Mouse (Mus musculus): Measurements from ENCODE around the gene Ptprcap. TPM values are rescaled to one million over a fixed set of nuclear protein-coding genes. Genes with fewer than 3 reads are reported as not detected.
A peak's percentile ranks its signal among the peaks of the same experiment; 100 is the strongest.

Ptprcap gene
- total RNA-seq, 2 experiments from 2014 or later, result 1.6 to 2.2 TPM

DNA sequence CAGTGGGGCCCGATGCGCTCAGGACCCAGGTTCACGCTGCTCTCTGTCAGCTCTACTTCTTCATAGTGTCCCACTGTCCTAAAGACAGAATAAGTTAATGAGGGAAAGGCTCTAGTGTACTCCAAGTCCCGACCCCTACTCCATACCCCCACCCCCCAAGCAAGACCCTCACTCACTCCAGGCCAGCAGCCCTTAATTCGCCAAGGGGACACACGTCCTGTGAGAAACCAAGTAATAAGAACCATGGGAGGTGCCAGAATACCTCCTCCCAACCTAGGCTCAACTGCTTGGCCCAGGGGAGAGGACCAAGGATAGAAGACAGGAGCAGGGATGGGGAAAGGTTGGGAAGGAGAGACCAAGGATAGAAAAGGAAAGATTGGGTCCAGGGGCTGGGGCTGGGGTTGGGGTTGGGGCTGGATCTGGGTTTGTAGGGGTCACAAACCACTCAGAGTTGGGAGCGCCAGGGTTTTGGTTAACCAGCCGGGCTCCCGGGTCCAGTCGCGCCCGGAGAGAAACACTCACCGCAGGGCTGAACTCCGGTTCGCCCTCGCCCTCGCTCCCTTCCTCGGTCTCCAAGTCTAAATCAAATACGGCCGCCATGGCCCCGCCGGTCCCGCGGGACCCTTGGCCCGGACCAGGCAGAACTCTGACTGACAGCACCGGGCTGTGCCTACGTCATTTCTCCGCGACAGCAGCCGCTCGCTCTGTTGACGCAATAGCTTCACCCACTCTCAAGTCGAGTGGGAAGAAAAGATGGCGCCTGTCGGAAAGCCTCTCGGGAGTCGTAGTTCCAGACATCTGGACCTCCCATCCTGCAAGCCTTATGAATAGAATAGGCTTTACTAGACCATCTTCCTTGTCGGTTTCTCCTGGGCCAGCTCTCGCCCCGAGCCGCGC lies 9.5 kb downstream of the Ptprcap start, which contains the start of gene Rps6kb2:
Gene Rps6kb2 (minus strand): TSS at position 709 of the 897 bp plus-strand sequence.
- intact Hi-C loops (cut with DNase I), result loop anchor here (2.0 kb wide), 1 partner anchor 36 kb away; no protein-coding TSS in a partner anchor
- DNase-seq, result peak; percentile 98

DNA sequence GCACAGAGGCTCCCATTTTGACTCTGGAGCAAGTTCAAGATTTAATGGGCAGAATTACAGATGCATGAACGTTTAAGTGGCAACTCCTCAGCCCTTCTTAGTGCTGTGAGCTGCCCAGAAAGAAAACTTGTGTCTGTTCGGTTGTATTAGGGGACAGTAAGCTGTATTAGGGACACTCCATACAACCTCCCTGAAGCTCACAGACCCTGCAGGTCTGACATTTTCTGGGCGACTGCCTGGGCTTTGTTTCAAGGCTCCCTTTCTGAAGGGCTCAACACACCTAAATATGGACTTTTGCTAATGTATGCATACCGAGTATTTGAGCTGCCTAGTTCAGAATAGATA lies 10.1 kb downstream of the Ptprcap start:
- no peak for DNase-seq
- intact Hi-C loops (cut with DNase I), result loop anchor here (2.0 kb wide), 1 partner anchor 37 kb away; no protein-coding TSS in a partner anchor

DNA sequence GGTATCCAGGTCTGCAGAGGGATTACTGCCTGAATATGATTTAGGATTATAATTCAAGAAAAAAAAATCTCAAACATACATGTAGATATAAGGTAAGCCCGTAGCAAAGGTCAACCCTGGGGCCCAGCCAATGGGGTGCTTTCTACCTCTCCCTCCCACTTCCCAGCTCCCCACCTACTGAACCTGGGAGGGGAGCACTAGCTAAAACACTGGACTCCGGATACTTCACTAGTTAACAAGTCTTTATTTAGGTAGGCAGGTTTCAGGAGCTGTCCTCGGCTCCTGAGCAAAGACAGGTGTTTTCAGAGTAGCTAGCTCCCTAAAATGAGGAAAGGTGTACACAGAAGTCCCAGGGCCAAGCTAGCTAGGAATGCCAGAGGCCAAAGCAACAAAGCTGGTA lies 10.7 kb downstream of the Ptprcap start:
- intact Hi-C loops (cut with DNase I), result no loop called here
- no peak for DNase-seq

DNA sequence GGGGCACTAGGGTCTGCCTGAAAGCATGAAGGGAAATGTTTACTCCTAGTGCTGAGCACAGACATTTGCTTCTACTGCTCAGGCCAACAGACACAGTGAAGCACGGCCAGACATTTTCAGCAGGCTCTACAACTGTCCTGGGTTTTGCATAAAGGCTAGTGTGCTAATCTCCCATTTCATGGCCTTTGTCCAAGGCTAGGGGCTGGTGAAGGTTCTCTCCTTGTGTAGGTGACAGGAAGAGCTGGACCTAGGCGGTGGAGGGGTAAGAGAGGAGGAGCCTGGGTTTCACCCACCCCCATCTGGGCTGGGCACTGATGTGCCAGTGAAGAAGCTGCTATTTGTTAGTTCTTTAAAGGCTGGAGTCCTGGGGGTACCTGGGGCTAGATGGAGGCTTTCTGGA lies 11.3 kb downstream of the Ptprcap start:
- no peak for DNase-seq
- intact Hi-C loops (cut with DNase I), result no loop called here

DNA sequence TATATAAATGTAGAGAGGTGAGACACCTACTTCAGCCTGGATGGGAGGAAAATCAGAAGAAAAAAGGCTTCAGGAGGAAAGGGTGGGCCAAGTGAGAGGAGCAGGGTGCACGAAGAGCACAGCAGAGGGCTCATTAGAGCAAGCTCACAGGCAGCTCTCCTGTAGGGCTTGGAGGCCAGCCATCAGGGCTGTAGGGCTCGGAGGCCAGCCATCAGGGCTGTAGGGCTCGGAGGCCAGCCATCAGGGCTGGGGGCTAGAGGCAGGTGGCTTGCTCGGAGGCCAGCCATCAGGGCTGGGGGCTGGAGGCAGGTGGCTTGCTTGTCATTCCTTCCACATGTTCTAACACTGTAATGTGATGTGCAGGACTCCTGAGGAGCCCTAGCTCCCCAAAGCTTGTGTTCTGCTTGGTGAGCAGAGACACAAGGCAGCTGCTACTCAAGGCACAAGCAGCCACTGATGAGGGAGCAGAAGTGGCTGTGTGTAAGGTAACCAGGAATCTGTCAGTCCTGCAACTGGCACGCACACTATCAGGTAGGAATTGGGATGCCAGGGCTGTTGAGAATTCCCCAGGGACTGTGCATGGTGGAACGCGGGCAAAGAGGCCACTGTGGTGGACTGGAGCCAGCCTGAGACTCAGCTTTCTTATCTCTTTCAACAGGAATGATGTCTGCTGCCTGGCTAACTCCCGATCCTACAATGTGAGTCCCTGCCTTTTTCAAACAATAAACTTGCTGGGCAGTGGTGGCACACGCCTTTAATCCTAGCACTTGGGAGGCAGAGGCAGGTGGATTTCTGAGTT lies 13.5 kb downstream of the Ptprcap start:
- intact Hi-C loops (cut with DNase I), result no loop called here
- peak; percentile 69 to 72 for DNase-seq

DNA sequence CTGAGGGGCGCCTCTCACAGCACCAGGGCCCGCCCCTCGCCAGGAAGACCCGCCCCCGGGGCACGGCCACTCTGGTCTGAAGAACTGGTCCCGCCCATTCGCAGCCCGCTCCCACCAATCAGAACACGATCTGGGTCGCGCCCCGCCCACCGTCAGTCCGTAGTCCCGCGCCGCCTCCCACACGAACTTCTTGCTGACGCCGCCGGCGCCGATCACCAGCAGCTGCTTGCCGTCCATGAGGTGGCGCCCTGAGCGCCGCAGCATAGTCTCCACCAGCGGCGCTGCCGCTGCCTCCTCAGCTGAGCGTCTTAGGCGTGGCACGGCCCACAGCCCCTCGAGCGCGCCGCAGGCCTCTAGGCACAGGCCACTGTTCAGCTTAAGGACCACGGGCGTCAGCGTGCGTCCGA lies 16.0 kb downstream of the Ptprcap start:
- DNase-seq, result peak; percentile 100
- intact Hi-C loops (cut with DNase I), result no loop called here

DNA sequence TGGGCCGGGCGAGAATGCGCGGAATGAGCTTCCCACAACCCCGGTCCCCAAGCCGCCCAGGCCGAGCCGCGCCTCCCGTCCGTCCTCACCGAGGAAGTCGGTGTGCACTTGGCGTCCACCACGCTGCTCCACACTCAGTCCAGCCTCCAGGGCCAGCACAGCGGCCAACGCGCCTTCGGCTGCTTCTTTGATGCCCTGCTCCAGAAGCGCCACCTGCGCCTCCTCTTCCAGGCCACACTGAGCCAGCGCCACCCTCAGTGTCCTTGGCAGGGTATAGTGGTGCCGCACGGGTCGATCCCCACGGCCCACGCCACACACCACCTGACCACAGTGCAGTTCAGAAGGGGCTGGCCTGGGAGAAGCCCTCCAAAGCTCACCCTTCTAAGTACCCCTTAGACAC lies 16.4 kb downstream of the Ptprcap start:
- intact Hi-C loops (cut with DNase I), result loop anchor here (1.0 kb wide), 1 partner anchor 22 kb away; the partner anchor contains the start of gene Ppp1ca
- no peak for DNase-seq

DNA sequence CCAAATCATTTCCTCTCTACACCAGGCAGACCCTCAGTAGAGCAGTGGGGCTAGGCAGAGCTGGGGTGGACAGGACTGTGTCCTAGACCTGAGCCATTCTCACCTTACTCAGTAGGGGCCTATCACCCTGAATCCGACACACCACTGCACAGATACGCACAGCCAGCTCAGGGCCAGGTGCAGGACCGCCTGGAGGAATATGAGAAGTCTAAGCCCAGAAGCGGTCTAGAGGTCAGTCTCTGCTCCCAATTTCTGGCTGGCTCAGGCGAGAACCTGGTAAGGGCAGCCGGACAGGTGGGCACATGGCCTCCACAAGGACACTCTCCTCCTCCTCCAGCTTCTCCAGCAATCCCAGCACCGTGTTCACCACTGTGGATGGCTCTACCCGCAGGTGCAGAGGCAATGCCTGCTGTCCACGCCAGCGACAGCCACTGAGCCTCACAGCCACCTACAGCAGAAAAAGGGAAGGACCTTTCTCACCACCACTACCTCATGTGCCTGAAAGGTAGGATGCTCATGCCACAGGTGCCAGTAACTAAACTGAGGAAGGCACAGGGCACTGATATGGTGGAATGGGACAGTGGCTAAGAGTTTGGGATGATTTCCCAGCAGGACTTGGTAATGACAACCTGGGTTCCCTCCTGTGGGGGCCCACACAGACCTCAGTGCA lies 17.5 kb downstream of the Ptprcap start:
- intact Hi-C loops (cut with DNase I), result loop anchor here (1.0 kb wide), 1 partner anchor 21 kb away; the partner anchor contains the start of gene Ppp1ca
- DNase-seq, result no peak

DNA sequence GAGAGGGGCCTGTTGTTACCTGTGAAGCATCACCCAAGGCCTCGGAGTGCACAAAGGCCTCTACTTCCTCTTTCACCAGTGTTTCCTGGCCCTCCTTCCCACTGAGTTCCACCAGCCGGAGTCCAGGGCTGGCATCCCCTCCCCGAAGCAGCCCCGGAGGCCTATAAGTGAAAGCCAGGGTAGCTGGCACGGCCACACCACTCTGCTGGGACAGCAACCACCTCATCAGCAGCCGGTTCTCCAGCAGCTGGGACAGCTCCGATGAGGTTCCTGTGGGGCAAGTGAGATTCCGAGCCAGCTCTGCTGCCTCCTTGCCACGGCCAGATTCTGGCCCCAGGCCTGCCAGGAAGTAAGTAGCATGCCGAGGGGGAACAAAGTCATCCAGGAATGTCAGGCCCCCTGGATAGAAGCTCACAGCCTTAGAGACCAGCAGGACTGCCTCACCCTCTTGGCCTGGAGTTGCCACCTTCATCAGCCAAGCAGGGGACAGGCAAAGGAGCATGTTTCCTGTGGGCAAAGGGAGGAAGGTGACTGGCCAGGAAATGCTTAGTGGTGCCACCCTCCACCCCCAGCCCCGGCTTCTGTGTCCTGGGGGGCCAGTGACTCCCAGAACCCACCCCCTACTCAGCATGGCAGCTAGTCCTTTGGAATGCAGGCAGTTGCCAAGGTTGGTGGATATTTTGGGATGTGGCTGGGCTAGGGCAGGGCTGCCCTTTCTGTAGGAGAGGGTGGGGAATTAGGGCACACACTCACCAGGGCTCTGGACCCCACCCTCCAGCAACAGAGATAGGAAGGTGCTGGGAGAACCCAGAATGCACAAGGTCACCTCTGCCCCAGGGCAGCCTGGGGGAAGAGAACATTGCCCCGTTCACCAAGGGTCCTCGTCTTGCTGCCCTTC lies 18.2 kb downstream of the Ptprcap start:
- intact Hi-C loops (cut with DNase I), result no loop called here
- DNase-seq, result peak; percentile 78 to 82

DNA sequence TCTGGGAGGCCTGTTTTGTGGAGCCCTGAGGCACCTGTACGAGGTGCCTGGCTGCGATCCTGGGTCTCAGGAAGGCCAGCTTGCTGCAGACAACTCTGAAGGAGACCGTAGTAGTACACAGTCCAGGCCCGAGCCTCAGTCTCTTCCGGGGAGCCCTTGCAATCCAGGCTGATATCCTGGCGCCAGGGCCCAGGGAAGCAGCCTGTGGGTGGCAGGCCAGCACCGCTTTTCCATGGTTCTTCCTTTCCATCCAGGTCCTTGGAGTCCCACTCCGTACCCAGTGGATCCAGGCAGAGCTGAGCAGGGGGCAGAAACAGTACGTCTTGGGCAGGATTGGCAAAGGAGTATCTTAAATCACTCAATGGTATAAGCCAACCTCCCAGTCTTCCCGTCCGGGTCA lies 19.5 kb downstream of the Ptprcap start:
- intact Hi-C loops (cut with DNase I), result no loop called here
- DNase-seq, result peak in 1 of 2 experiments; percentile 45

DNA sequence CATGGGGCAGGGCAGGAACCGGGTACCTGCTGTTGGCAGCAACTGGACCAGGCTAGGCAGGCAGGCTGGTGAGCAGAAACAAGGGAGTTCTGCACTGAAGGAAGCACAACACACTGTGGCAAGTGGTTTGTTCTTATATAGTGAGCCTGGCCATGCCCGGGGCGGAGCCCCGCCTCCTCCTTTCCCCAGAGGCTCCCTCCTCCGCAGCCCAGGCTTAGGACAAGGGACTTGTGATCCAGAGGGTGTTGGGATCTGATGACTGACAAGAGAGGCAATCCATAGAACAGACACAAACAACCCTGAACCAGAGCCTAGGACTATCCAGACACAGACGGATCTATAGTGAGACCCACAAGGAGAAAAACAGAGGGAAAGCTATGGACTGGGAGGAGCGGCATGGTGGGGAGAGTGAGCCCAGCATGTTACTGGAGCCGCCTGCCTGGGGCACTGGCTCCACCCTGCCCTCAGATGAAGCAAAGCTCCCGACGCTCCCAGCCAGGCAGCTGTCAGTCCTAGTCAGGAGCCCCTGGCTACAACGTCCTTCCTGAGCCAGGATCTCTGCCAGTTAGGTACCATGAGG lies 22.1 kb downstream of the Ptprcap start, which contains the start of gene Carns1:
Gene Carns1 (minus strand): TSS at position 112 of the 580 bp plus-strand sequence.
- intact Hi-C loops (cut with DNase I), result no loop called here

DNA sequence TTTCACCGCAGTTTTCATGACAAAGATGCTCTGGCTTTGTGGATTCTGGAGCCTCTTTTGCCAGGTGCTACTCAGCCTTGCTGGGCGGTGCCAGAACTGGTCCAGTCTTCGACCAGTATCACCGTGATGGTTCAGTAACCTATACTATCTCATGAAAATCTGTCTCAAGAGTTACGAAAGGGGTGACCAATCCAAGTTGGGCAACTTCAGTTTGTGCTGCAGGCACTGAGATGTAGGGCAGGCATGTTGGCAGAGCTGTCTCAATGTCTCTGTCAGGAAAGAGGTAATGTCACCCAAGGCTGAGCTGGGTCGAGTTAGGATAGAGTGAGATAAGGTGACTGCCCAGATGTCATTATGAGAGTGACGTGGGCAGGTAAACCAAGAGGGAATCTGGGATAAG lies 27.0 kb downstream of the Ptprcap start:
- intact Hi-C loops (cut with DNase I), result no loop called here

More for the DNA sequence above, 22.1 kb downstream of the Ptprcap start, which contains the start of gene Carns1:
- DNase-seq, result peak; percentile 77 to 80

DNA sequence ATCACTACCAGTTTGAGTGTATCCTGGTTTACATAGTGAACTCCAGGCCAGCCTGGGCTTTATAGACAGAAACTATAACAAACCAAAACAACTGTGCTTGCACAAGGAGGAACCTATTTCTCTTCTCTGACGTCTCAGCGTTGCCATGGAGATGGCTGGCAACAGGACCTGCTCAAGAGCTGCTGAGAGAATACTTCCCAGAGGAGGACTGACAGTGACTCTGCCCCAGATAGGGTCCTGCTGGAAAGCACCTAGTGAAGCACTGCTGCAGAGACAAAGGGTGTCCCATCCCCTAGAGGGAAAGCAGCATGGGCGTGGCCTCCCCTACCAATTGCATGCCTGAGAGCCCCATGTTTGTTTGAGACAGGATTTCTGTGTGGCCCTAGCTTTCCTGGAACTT lies 28.5 kb downstream of the Ptprcap start:
- peak in 1 of 2 experiments; percentile 56 for DNase-seq
- intact Hi-C loops (cut with DNase I), result no loop called here

More for the DNA sequence above, 27.0 kb downstream of the Ptprcap start:
- no peak for DNase-seq

DNA sequence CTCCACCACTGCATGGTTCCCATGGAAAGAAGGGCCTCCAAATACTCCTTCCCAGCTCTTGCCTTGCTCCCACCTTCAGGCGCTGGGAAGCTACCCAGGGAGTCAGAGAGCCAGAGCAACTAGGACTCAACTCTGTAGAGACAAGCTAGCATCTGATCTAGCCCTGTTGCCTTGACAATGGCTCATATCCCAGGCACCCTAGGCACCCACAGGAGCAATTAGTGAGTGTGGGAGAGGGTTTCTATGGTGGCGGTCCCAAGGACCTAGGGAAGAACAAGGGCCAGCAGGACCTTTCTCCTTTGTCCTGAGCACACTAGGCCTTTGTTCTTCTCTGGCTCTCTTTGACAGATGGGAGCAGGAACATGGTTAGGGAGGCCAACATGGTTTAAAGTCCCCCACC lies 30.3 kb downstream of the Ptprcap start:
- intact Hi-C loops (cut with DNase I), result no loop called here
- no peak for DNase-seq

DNA sequence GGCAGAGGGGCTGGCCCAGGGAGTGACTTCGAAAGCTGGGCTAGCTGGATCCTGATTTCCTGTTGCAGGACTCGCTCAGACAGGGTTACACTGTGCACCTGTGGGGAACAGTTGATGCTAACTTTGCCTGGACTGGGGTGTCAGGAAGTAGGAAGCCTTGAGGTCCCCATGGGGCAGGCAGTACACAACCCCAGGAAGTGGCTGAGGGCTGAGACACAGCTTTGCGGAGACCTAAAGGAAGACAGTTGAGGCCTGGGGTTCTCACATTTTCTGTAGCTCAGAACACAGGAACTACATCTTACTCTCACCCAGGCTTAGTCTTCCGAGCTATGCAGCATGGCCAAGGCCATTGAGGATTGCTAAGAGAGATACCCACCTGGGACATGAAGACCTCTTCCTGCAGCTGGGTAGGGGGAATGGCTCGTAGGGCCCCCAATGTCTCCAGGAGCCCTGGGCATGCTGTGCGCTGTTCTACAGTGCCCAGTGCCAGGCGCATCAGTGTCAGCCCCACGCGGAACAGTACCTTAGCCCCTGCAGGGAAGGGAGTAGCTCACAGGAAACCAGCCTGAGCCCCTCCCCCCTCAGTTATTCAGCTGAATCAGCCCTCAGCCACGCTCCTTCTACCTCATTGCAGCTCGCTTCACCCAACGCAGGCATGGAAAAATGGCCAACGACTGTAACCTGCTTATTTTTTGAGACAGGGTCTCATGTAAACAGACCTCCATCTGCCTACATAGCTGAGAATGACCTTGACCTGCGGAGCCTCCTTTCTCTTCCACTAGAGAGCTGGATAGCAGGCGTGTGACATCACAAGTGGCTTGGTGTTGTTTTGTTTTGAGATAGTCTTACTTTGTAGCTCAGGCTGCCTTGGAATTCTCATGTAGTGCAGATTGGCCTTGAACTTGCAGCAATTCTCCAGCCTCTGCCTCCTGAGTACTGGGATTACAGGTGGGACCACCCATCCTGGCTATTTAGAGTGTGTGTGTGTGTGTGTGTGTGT lies 31.9 kb downstream of the Ptprcap start:
- intact Hi-C loops (cut with DNase I), result no loop called here

DNA sequence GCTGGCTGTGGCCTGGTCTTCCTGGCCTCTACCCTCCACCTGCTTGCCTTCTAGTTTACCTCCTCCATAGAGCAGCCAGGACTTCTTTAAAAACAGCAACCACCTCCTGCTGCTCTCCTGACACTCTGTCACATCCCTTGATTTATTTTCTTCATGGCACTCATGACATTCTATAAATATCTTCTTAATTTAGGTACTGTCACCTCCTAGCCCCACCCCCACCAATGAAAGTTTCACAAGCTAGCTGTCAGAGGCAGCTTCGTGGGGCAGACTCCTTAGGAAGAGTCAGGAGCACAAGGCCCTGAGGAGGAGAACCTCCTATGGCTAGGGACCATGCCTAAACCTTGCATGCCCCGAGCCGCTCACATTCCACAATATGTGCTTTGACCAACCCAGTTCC lies 33.9 kb downstream of the Ptprcap start:
- intact Hi-C loops (cut with DNase I), result no loop called here

More for the DNA sequence above, 31.9 kb downstream of the Ptprcap start:
- peak in 1 of 2 experiments; percentile 55 for DNase-seq

DNA sequence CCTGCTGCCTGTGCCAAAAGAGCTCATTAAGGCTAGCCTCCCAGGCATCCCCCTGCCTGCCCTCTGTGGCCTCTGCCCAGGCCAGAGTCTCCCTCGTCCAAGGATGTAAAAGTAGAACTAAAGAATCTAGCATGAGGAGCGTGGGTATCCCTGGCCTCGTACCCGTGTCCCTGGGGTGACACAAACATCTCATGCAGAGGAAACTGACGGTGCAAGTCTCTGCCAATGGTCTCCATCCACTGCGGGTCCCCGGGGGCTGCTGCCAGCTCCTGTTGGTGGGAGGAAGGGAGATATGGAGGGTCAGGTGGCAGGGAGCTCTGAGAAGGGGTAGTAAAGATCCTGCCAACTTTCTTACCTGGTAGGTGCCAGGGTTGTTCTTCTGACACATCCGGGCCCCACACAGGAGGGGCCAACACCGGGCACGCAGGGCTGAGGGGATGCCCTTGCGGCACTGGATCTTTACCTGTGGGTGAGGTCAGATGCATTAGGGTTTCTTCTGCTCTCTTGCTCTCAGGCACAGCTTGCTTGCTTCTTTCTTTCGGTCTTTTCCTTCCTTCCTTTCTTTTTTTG lies 35.7 kb downstream of the Ptprcap start:
- intact Hi-C loops (cut with DNase I), result no loop called here
- DNase-seq, result no peak

More for the DNA sequence above, 33.9 kb downstream of the Ptprcap start:
- no peak for DNase-seq
